Mouse (Mus musculus) adrenal gland (tissue): Measurements from ENCODE around the gene Mad1l1.

Experiments
- intact Hi-C: fragments of 180-260 bp; cut with DNase I; formaldehyde crosslinking; loops from one replicate; pipeline ENCODE4 v1.15.1; 2025

Mad1l1 gene

GRCm38 (mm10) chr5:140263754-140264749 is 57.3 kb downstream of the Mad1l1 start:
- intact Hi-C loops, result no loop called here

- intact Hi-C loops, result no loop called here
Measured at GRCm38 (mm10) chr5:140262401-140262800, 59.0 kb downstream of the Mad1l1 start.

- intact Hi-C loops, result no loop called here
Measured at GRCm38 (mm10) chr5:140261313-140261712, 60.0 kb downstream of the Mad1l1 start.

- intact Hi-C loops, result no loop called here
Measured at GRCm38 (mm10) chr5:140258633-140259032, 62.7 kb downstream of the Mad1l1 start.

- intact Hi-C loops, result no loop called here
Measured at GRCm38 (mm10) chr5:140258035-140258434, 63.3 kb downstream of the Mad1l1 start.

- intact Hi-C loops, result no loop called here
Measured at GRCm38 (mm10) chr5:140257439-140257838, 63.9 kb downstream of the Mad1l1 start.

- intact Hi-C loops, result no loop called here
Measured at GRCm38 (mm10) chr5:140256685-140257084, 64.7 kb downstream of the Mad1l1 start.

- intact Hi-C loops, result no loop called here
Measured at GRCm38 (mm10) chr5:140255265-140255664, 66.1 kb downstream of the Mad1l1 start.

GRCm38 (mm10) chr5:140254656-140255055 is 66.7 kb downstream of the Mad1l1 start:
- intact Hi-C loops, result no loop called here

- intact Hi-C loops, result no loop called here
Measured at GRCm38 (mm10) chr5:140251989-140252388, 69.4 kb downstream of the Mad1l1 start.

GRCm38 (mm10) chr5:140250370-140250769 is 71.0 kb downstream of the Mad1l1 start:
- intact Hi-C loops, result no loop called here

GRCm38 (mm10) chr5:140249359-140250062 is 71.8 kb downstream of the Mad1l1 start:
- intact Hi-C loops, result no loop called here

GRCm38 (mm10) chr5:140248101-140248500 is 73.3 kb downstream of the Mad1l1 start:
- intact Hi-C loops, result no loop called here

- intact Hi-C loops, result no loop called here
Measured at GRCm38 (mm10) chr5:140240235-140240634, 81.1 kb downstream of the Mad1l1 start.

GRCm38 (mm10) chr5:140238880-140239279 is 82.5 kb downstream of the Mad1l1 start:
- intact Hi-C loops, result no loop called here

- intact Hi-C loops, result no loop called here
Measured at GRCm38 (mm10) chr5:140230818-140231217, 90.5 kb downstream of the Mad1l1 start.

- intact Hi-C loops, result no loop called here
Measured at GRCm38 (mm10) chr5:140228306-140228705, 93.0 kb downstream of the Mad1l1 start.

GRCm38 (mm10) chr5:140226871-140227270 is 94.5 kb downstream of the Mad1l1 start:
- intact Hi-C loops, result no loop called here

- intact Hi-C loops, result no loop called here
Measured at GRCm38 (mm10) chr5:140225881-140226280, 95.5 kb downstream of the Mad1l1 start.

- intact Hi-C loops, result no loop called here
Measured at GRCm38 (mm10) chr5:140225103-140225502, 96.2 kb downstream of the Mad1l1 start.

GRCm38 (mm10) chr5:140223070-140224053 is 98.0 kb downstream of the Mad1l1 start:
- intact Hi-C loops, result no loop called here
